Mouse (Mus musculus): ENCODE data around the gene Yjefn3.
A peak's percentile ranks its signal among the peaks of the same experiment; 100 is the strongest.

The Yjefn3 gene

GRCm38 (mm10) chr8:69879678-69880077 is 22.8 kb downstream of the Yjefn3 start:
- DNase-seq (ENCODE audit: low spot score), result no peak

GRCm38 (mm10) chr8:69877992-69878391 is 24.5 kb downstream of the Yjefn3 start:
- DNase-seq (ENCODE audit: low spot score), result no peak

- no peak for DNase-seq (ENCODE audit: low spot score)
Measured at GRCm38 (mm10) chr8:69877396-69877795, 25.1 kb downstream of the Yjefn3 start.

GRCm38 (mm10) chr8:69876967-69877366 is 25.5 kb downstream of the Yjefn3 start:
- no peak for DNase-seq (ENCODE audit: low spot score)

- no peak for DNase-seq (ENCODE audit: low spot score)
Measured at GRCm38 (mm10) chr8:69876097-69876496, 26.4 kb downstream of the Yjefn3 start.

- no peak for DNase-seq (ENCODE audit: low spot score)
Measured at GRCm38 (mm10) chr8:69874654-69875053, 27.9 kb downstream of the Yjefn3 start.

- peak; percentile 62 for DNase-seq (ENCODE audit: low spot score)
Measured at GRCm38 (mm10) chr8:69874155-69874554, 28.4 kb downstream of the Yjefn3 start.

GRCm38 (mm10) chr8:69870907-69871306 is 31.6 kb downstream of the Yjefn3 start:
- no peak for DNase-seq (ENCODE audit: low spot score)

- no peak for DNase-seq (ENCODE audit: low spot score)
Measured at GRCm38 (mm10) chr8:69870003-69870765, 32.3 kb downstream of the Yjefn3 start.

GRCm38 (mm10) chr8:69867696-69868326 is 34.7 kb downstream of the Yjefn3 start:
- no peak for DNase-seq (ENCODE audit: low spot score)

GRCm38 (mm10) chr8:69864180-69864579 is 38.3 kb downstream of the Yjefn3 start:
- DNase-seq (ENCODE audit: low spot score), result no peak

GRCm38 (mm10) chr8:69863387-69864020 is 39.0 kb downstream of the Yjefn3 start:
- no peak for DNase-seq (ENCODE audit: low spot score)

- DNase-seq (ENCODE audit: low spot score), result no peak
Measured at GRCm38 (mm10) chr8:69861251-69861650, 41.3 kb downstream of the Yjefn3 start.

- DNase-seq (ENCODE audit: low spot score), result no peak
Measured at GRCm38 (mm10) chr8:69860807-69861206, 41.7 kb downstream of the Yjefn3 start.

GRCm38 (mm10) chr8:69853869-69854268 is 48.6 kb downstream of the Yjefn3 start:
- DNase-seq (ENCODE audit: low spot score), result no peak

- peak; percentile 51 for DNase-seq (ENCODE audit: low spot score)
Measured at GRCm38 (mm10) chr8:69850926-69851506, 51.5 kb downstream of the Yjefn3 start.

GRCm38 (mm10) chr8:69849899-69850298 is 52.6 kb downstream of the Yjefn3 start:
- peak; percentile 23 for DNase-seq (ENCODE audit: low spot score)

GRCm38 (mm10) chr8:69848951-69849350 is 53.6 kb downstream of the Yjefn3 start:
- DNase-seq (ENCODE audit: low spot score), result peak; percentile 19

- no peak for DNase-seq (ENCODE audit: low spot score)
Measured at GRCm38 (mm10) chr8:69847167-69848065, 55.1 kb downstream of the Yjefn3 start.

All from c-Kit-positive CD71-positive TER-119-positive erythroid progenitor cells, embryonic 14.5 days (primary cell).